Mouse (Mus musculus) stomach, embryonic 15.5 days (tissue): ENCODE data around the gene Akap7. TPM values are rescaled to one million over a fixed set of nuclear protein-coding genes. Genes with fewer than 3 reads are reported as not detected.

Source experiments
- ATAC-seq: fragments of 200-750 bp; cut with Nextera tagmentation; 2 replicates; pipeline ENCODE4 v1.8.0; 2017; ENCODE audit warnings: low read depth, moderate number of reproducible peaks, moderate TSS enrichment; ENCODE audit not compliant: insufficient read depth, low FRiP score
- H3K27ac ChIP-seq: fragments of 300-500 bp; sonication (generic); 2 replicates; pipeline ENCODE4 v1.5.1; 2015; ENCODE audit warnings: mild to moderate bottlenecking, inconsistent platforms
- H3K27me3 ChIP-seq: fragments of 300-500 bp; sonication (generic); replicated peaks from 2 replicates; pipeline ENCODE4 v1.6.1; 2015; ENCODE audit warnings: inconsistent platforms
- H3K36me3 ChIP-seq: fragments of 300-500 bp; sonication (generic); 2 replicates; pipeline ENCODE4 v1.6.1; 2015; ENCODE audit warnings: inconsistent platforms
- H3K4me1 ChIP-seq: fragments of 300-500 bp; sonication (generic); 2 replicates; pipeline ENCODE4 v1.6.1; 2015; ENCODE audit warnings: inconsistent platforms
- H3K4me2 ChIP-seq: fragments of 300-500 bp; sonication (generic); 2 replicates; pipeline ENCODE4 v1.6.1; 2015; ENCODE audit warnings: mild to moderate bottlenecking, inconsistent platforms
- H3K4me3 ChIP-seq: fragments of 300-500 bp; sonication (generic); replicated peaks from 2 replicates; pipeline ENCODE4 v1.5.1; 2015; ENCODE audit warnings: inconsistent platforms
- H3K9ac ChIP-seq: fragments of 300-500 bp; sonication (generic); 2 replicates; pipeline ENCODE4 v1.6.1; 2015; ENCODE audit warnings: inconsistent platforms
- H3K9me3 ChIP-seq: fragments of 300-500 bp; sonication (generic); 2 replicates; pipeline ENCODE4 v1.6.1; 2016; ENCODE audit warnings: inconsistent platforms
- WGBS: fragments of 180-500 bp; shearing (Covaris S2); methylation state at CpG from one replicate; pipeline ENCODE4 v1.1.7; 2015; 5-methylcytosine and 5-hydroxymethylcytosine counted together
- polyA plus RNA-seq: library from polyadenylated mRNA; unstranded; fragments of >200 nt; fragmentation: Nextera tagmentation; extraction: Ambion mirVana; gene quantifications from 2 replicates; pipeline ENCODE4 v1.2.1, GENCODE M21; 2015

The Akap7 gene
- polyA plus RNA-seq, 1 experiment from 2014 or later = 29.1 TPM

DNA sequence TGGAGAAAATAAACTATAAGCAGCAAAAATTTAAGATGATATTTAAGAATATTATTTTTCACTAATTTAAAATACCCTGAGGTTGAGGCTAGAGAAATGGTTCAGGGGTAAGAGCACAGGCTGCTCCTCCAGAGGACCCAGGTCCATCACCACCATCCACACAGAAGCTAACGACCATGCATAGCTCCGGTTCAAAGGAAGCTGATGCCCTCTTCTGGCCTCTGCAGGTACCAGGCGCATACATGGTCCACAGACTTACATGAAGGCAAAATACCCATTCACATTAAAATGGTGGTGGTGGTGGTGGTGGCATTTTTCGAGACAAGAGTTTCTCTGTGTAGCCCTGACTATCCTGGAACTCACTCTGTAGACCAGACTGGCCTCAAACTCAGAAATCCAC is 61.5 kb downstream of the Akap7 start:
- no peaks in the 10 kb centered on the region for H3K27me3 ChIP-seq
- no peak for ATAC-seq
- no peaks in the 10 kb centered on the region for H3K9me3 ChIP-seq
- no peaks in the 10 kb centered on the region for H3K36me3 ChIP-seq
- H3K4me1 ChIP-seq = no peaks in the 10 kb centered on the region
- 63% methylated on average over 4 of the region's 4 CpGs for WGBS
- H3K4me2 ChIP-seq = no peak overlapping the region
- H3K4me3 ChIP-seq = no peak overlapping the region
- no peak overlapping the region for H3K9ac ChIP-seq
- no peak overlapping the region for H3K27ac ChIP-seq

DNA sequence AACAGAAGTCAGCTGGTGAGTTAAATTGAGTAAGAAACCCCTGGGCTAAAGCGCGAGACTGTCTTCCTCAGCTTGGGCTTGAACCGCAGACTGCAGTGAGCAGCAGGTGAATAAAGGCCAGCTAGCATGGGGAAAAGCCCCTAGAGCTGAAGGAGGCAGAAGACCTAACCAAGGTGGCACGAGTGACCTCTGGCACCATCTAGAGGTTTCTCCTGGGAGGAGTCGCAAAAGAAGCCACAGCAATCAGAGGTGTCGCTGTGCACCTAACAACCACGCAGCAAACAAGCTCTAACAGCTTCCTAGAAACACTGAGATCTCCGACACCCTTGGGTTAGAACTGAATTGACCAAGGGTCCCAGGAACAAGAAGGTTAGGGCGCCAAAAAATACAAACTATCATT is 68.5 kb downstream of the Akap7 start:
- 32% methylated on average over 9 of the region's 9 CpGs for WGBS
- Histone ChIP-seq H3K9ac (no peak overlapping the region), H3K9me3 (no peaks in the 10 kb centered on the region), H3K27ac (no peak overlapping the region), H3K36me3 (no peaks in the 10 kb centered on the region), H3K27me3 (no peaks in the 10 kb centered on the region), H3K4me2 (no peak overlapping the region), H3K4me1 (no peaks in the 10 kb centered on the region), H3K4me3 (no peak overlapping the region)
- no peak for ATAC-seq

DNA sequence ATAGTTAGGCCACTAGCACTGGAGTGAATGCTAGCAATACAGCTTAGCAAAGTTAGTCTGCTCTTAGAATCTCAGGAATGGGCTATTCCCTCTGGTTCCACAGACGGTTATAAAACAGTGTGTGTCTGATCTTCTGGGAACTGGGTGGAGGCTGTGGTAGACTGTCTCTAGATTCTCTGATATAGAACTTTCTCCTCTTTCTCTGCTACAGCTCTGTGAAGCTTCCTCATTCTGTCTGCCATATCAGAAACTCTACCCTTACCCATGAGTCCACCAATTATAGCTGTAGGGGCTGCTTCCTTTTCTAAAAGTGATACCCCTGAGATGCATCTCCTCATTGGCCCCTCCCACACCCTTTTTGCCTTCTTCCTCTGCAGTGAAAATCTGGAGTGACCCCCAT is 73.6 kb downstream of the Akap7 start:
- Histone ChIP-seq H3K27ac (no peak overlapping the region), H3K4me1 (no peaks in the 10 kb centered on the region), H3K4me2 (no peak overlapping the region), H3K36me3 (no peaks in the 10 kb centered on the region), H3K9ac (no peak overlapping the region), H3K9me3 (no peaks in the 10 kb centered on the region), H3K4me3 (no peak overlapping the region), H3K27me3 (no peaks in the 10 kb centered on the region)
- WGBS = 77% methylated on average over 1 of the region's 1 CpGs
- no peak for ATAC-seq

GRCm38 (mm10) chr10:25232700-25233099 is 75.0 kb downstream of the Akap7 start:
- WGBS = 45% methylated on average over 3 of the region's 3 CpGs
- H3K9ac ChIP-seq = no peak overlapping the region
- no peak overlapping the region for H3K4me3 ChIP-seq
- no peak overlapping the region for H3K27ac ChIP-seq
- no peaks in the 10 kb centered on the region for H3K36me3 ChIP-seq
- H3K9me3 ChIP-seq = no peaks in the 10 kb centered on the region
- H3K4me2 ChIP-seq = no peak overlapping the region
- no peak for ATAC-seq
- no peaks in the 10 kb centered on the region for H3K27me3 ChIP-seq
- H3K4me1 ChIP-seq = no peaks in the 10 kb centered on the region

GRCm38 (mm10) chr10:25231358-25231757 is 76.3 kb downstream of the Akap7 start:
- H3K4me2 ChIP-seq = no peak overlapping the region
- ATAC-seq = no peak
- no peak overlapping the region for H3K4me3 ChIP-seq
- 56% methylated on average over 5 of the region's 5 CpGs for WGBS
- H3K27ac ChIP-seq = no peak overlapping the region
- H3K9me3 ChIP-seq = no peaks in the 10 kb centered on the region
- no peaks in the 10 kb centered on the region for H3K36me3 ChIP-seq
- no peak overlapping the region for H3K9ac ChIP-seq
- H3K27me3 ChIP-seq = no peaks in the 10 kb centered on the region
- H3K4me1 ChIP-seq = no peaks in the 10 kb centered on the region

GRCm38 (mm10) chr10:25224371-25224770 is 83.3 kb downstream of the Akap7 start:
- Histone ChIP-seq H3K36me3 (no peaks in the 10 kb centered on the region), H3K9ac (no peak overlapping the region), H3K4me3 (no peak overlapping the region), H3K4me2 (no peak overlapping the region), H3K4me1 (no peaks in the 10 kb centered on the region), H3K27me3 (no peaks in the 10 kb centered on the region), H3K27ac (no peak overlapping the region), H3K9me3 (no peaks in the 10 kb centered on the region)
- ATAC-seq = no peak
- 81% methylated on average over 5 of the region's 5 CpGs for WGBS

DNA sequence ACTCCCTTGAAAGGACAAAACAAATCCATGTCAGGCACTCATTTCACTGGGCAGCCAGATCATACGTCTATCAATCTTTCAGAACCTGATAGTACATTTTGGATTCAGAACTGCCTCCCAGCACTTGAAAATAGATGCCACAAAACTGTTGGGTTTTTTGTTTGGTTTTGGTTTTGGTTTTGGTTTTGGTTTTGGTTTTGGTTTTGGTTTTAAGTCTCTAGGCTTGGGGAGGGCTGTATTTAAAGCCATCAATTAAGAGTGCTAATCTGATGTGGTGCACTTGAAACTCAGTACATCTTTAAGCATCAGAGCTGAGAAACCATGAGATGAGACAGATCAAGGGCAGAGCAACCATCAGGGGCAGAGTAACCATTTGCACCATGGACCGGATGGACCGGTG is 86.9 kb downstream of the Akap7 start:
- H3K4me3 ChIP-seq = no peak overlapping the region
- no peaks in the 10 kb centered on the region for H3K9me3 ChIP-seq
- no peak overlapping the region for H3K9ac ChIP-seq
- 88% methylated on average over 3 of the region's 3 CpGs for WGBS
- H3K27me3 ChIP-seq = no peaks in the 10 kb centered on the region
- H3K36me3 ChIP-seq = no peaks in the 10 kb centered on the region
- no peak overlapping the region for H3K27ac ChIP-seq
- no peaks in the 10 kb centered on the region for H3K4me1 ChIP-seq
- H3K4me2 ChIP-seq = no peak overlapping the region
- ATAC-seq = no peak

DNA sequence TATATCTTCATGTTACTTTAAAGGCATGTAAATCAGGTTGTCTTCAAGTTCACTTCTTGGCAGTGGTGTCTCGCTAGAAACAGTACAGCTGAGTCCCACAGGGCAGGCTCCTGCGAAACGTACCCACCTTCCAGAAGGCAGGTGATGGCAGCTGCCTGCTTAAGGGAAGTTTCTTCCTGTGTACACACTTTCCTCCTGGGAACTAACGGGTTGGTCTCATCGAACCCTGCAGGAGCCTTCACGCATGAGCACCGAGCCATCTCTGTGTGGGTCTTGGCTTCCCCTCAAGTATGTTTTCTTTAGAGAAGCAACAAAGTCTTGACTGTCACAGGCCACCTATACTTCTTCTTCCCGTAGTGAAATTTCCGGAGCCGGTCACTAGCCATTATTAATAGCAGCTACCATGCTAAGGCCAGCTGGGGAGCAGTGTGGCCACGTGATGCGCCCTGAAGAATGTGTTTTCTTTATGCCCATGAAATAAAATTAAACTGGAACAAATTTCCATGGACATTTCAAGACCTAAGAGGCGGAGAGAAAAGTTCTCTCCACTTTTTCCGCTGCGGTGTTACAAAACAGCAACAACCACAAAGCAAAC is 87.7 kb downstream of the Akap7 start:
- no peak overlapping the region for H3K4me2 ChIP-seq
- H3K4me3 ChIP-seq = no peak overlapping the region
- no peak for ATAC-seq
- no peaks in the 10 kb centered on the region for H3K27me3 ChIP-seq
- no peaks in the 10 kb centered on the region for H3K36me3 ChIP-seq
- no peak overlapping the region for H3K27ac ChIP-seq
- no peaks in the 10 kb centered on the region for H3K4me1 ChIP-seq
- H3K9me3 ChIP-seq = no peaks in the 10 kb centered on the region
- H3K9ac ChIP-seq = no peak overlapping the region
- WGBS = 89% methylated on average over 15 of the region's 15 CpGs

DNA sequence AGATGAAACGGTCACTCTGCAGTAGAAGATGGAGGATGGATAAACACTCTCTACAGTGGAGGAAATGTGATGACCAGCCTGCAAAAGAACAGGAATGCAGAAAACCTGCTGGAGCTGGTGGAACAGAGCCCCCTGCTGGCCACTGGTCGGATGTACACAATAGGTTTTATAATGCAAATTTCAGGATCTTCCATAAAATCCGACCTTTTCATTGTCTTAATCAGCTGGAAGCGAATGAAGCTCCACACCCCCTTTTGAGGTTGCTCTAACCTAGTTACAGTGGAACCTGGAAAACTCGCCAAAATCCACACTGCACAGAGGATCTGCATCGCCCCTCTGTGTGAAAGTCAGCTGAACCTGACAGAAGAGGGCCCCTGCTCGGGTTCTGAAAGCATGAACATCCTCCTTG is 88.4 kb downstream of the Akap7 start:
- no peaks in the 10 kb centered on the region for H3K27me3 ChIP-seq
- no peaks in the 10 kb centered on the region for H3K36me3 ChIP-seq
- no peaks in the 10 kb centered on the region for H3K9me3 ChIP-seq
- no peaks in the 10 kb centered on the region for H3K4me1 ChIP-seq
- WGBS = 22% methylated on average over 7 of the region's 7 CpGs
- H3K27ac ChIP-seq = no peak overlapping the region
- H3K4me2 ChIP-seq = no peak overlapping the region
- no peak overlapping the region for H3K9ac ChIP-seq
- no peak for ATAC-seq
- no peak overlapping the region for H3K4me3 ChIP-seq

- Histone ChIP-seq H3K4me2 (no peak overlapping the region), H3K4me1 (no peaks in the 10 kb centered on the region), H3K9me3 (no peaks in the 10 kb centered on the region), H3K27me3 (no peaks in the 10 kb centered on the region), H3K36me3 (no peaks in the 10 kb centered on the region), H3K9ac (no peak overlapping the region), H3K27ac (no peak overlapping the region), H3K4me3 (no peak overlapping the region)
- WGBS = 74% methylated on average over 7 of the region's 7 CpGs
- no peak for ATAC-seq
Observed at GRCm38 (mm10) chr10:25218746-25219145, 88.9 kb downstream of the Akap7 start.

- WGBS = 91% methylated on average over 3 of the region's 3 CpGs
- Histone ChIP-seq H3K9me3 (no peaks in the 10 kb centered on the region), H3K4me3 (no peak overlapping the region), H3K9ac (no peak overlapping the region), H3K27me3 (no peaks in the 10 kb centered on the region), H3K36me3 (no peaks in the 10 kb centered on the region), H3K4me1 (no peaks in the 10 kb centered on the region), H3K27ac (no peak overlapping the region), H3K4me2 (no peak overlapping the region)
- no peak for ATAC-seq
Observed at GRCm38 (mm10) chr10:25215977-25216376, 91.7 kb downstream of the Akap7 start.

DNA sequence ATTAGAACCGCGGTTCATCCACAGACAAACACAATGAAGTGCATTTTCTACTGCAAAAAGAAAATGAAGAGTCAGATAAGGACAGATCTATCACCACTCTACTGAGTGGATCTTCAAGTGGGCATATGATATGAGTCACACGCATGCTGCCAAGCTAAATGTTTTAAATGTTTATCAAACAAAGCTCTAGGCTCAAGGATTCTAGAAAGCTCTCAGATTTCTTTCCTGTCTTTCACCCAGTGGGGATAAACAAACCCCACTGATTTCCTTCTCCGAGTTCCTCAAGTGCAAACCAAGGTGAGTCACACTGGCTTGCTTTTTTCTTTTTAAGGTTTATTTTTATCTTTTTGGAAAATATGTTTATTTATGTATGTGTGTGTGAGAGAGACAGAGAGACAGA is 94.0 kb downstream of the Akap7 start:
- WGBS = 58% methylated on average over 4 of the region's 4 CpGs
- Histone ChIP-seq H3K4me2 (no peak overlapping the region), H3K4me3 (no peak overlapping the region), H3K27ac (no peak overlapping the region), H3K9ac (no peak overlapping the region), H3K27me3 (no peaks in the 10 kb centered on the region), H3K4me1 (no peaks in the 10 kb centered on the region), H3K9me3 (no peaks in the 10 kb centered on the region), H3K36me3 (no peaks in the 10 kb centered on the region)
- no peak for ATAC-seq

- Histone ChIP-seq H3K9me3 (no peaks in the 10 kb centered on the region), H3K36me3 (no peaks in the 10 kb centered on the region), H3K9ac (no peak overlapping the region), H3K27ac (no peak overlapping the region), H3K4me3 (no peak overlapping the region), H3K4me1 (no peaks in the 10 kb centered on the region), H3K27me3 (no peaks in the 10 kb centered on the region), H3K4me2 (no peak overlapping the region)
- 70% methylated on average over 7 of the region's 7 CpGs for WGBS
- no peak for ATAC-seq
Observed at GRCm38 (mm10) chr10:25208619-25209018, 99.1 kb downstream of the Akap7 start.
